Mouse (Mus musculus) spleen, adult 2 months (tissue): ENCODE results near the gene Erg.

Source experiments
- CTCF ChIP-seq: fragments of 200-500 bp; IDR thresholded peaks from 2 replicates; pipeline ENCODE4 v1.5.1; 2011; ENCODE audit warnings: mild to moderate bottlenecking, inconsistent platforms; ENCODE audit not compliant: insufficient read depth, insufficient read length, insufficient replicate concordance; ENCODE audit errors: extremely low read depth
- POLR2A ChIP-seq: fragments of 200-500 bp; IDR thresholded peaks from 2 replicates; pipeline ENCODE4 v1.6.1; 2011; ENCODE audit warnings: low read depth, low read length, inconsistent platforms

- TF ChIP-seq POLR2A: no peak
- no peak for TF ChIP-seq CTCF
Observed at GRCm38 (mm10) chr16:95398761-95399343, 187.5 kb downstream of the Erg start.
